Mouse (Mus musculus) embryonic fibroblast, embryonic 13.5 days (primary cell): Measurements from ENCODE around the gene Gm48552. TPM values are rescaled to one million over a fixed set of nuclear protein-coding genes. Genes with fewer than 3 reads are reported as not detected.

Source experiments
- H3K27ac ChIP-seq: 2 replicates; pipeline ENCODE4 v1.5.1; 2012; ENCODE audit warnings: low read length, control low read depth, inconsistent platforms; ENCODE audit not compliant: insufficient read depth
- H3K4me1 ChIP-seq: 2 replicates; pipeline ENCODE4 v1.6.1; 2011; ENCODE audit warnings: low read length; ENCODE audit not compliant: control insufficient read depth, insufficient read depth
- H3K4me3 ChIP-seq: 2 replicates; pipeline ENCODE4 v1.5.1; 2011; ENCODE audit warnings: mild to moderate bottlenecking, control low read depth, low read length; ENCODE audit not compliant: insufficient read depth
- CTCF ChIP-seq: IDR thresholded peaks from 2 replicates; pipeline ENCODE4 v1.5.1; 2011; ENCODE audit warnings: mild to moderate bottlenecking, control low read depth, low read length, moderate library complexity, borderline replicate concordance; ENCODE audit not compliant: insufficient read depth
- POLR2A ChIP-seq: IDR thresholded peaks from 2 replicates; pipeline ENCODE4 v1.6.1; 2011; ENCODE audit warnings: low read depth, mild to moderate bottlenecking, control low read depth, low read length, moderate library complexity
- polyA plus RNA-seq: library from polyadenylated mRNA; stranded (reverse); fragments of >200 nt; gene quantifications from 2 replicates; pipeline ENCODE4 v1.2.4, GENCODE M21; 2011; ENCODE audit warnings: low read depth; ENCODE audit not compliant: missing spikeins, insufficient read length

Gene Gm48552
- polyA plus RNA-seq, 1 experiment, result not detected

DNA sequence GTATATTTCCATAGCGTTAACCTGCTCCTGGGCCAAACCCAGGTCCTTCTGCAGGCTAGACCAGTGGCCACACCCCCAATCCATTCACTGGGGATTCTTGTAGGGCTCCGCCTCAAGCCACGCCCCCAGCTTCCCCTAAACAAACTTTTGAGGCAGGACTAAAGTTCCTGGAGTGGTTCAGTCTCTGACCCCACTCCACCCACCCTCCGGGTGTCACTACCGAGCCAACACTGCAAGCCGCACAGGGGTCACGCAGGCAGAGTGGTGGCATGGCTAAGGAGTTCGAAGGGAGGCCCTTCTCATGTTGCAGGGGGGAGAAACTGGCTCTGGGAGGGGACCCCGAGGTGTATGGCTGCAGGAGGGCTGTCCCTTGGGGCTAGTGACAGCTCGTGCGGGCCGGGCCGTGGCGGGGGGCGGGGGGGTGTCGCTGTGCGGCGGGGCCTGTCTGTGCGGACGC is 40.8 kb downstream of the Gm48552 start:
- TF ChIP-seq POLR2A (peak; percentile 77), CTCF (no peak)
- H3K4me1 ChIP-seq, result peaks cover 2% of the 10 kb centered on the region; the same call in 1 of the 2 replicates
- H3K27ac ChIP-seq, result peak overlapping the region; percentile 25; the same call in 1 of the 2 replicates
- peak overlapping the region; percentile 38 for H3K4me3 ChIP-seq

- Histone ChIP-seq H3K27ac (peak overlapping the region; percentile 25), H3K4me1 (peaks cover 2% of the 10 kb centered on the region; the same call in 1 of the 2 replicates), H3K4me3 (peak overlapping the region; percentile 53)
- no peak for TF ChIP-seq CTCF
Measured at GRCm38 (mm10) chr10:81430141-81430830, 41.5 kb downstream of the Gm48552 start.

DNA sequence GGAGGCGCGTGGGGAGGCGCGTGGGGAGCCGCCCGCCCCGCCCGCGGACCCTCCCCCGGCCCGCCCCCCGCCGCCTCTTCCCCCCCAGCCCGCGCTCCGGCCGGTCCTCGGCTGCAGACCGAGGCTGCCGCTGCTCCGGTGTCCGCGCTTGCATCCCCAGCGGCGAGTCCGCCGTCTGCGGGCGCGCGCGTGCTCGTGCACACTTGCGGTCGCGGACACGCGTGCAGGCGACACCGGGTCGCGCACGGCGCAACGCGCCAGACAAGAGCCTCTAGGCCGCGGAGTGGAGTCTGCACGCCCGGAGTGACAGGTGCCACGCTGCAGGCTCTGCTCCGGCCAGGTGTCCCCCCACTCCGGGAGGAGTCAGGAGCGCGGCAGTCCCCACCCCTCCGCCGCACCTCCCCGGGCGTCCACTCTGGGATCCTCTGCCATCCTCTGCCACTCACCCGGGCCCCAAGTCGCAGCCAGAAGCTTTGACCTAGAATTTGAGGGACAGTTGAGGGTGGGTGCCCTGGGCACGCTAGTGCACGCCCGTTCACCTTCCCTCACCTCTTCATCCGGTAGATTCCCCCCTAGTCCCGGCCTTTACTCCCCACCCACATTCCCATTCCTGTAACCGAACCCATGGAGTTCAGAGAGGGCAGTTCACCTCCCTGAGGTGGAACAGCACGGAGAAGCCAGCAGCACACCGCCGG is 42.2 kb downstream of the Gm48552 start:
- Histone ChIP-seq H3K4me1 (peaks cover 2% of the 10 kb centered on the region; the same call in 1 of the 2 replicates), H3K4me3 (peak overlapping the region; percentile 53), H3K27ac (no peak overlapping the region)
- no peak for TF ChIP-seq CTCF
- TF ChIP-seq POLR2A, result peak; percentile 54

GRCm38 (mm10) chr10:81431526-81432168 is 42.8 kb downstream of the Gm48552 start:
- no peak overlapping the region for H3K4me3 ChIP-seq
- H3K27ac ChIP-seq, result no peak overlapping the region
- peaks cover 2% of the 10 kb centered on the region; the same call in 1 of the 2 replicates for H3K4me1 ChIP-seq
- TF ChIP-seq CTCF (no peak), POLR2A (no peak)

DNA sequence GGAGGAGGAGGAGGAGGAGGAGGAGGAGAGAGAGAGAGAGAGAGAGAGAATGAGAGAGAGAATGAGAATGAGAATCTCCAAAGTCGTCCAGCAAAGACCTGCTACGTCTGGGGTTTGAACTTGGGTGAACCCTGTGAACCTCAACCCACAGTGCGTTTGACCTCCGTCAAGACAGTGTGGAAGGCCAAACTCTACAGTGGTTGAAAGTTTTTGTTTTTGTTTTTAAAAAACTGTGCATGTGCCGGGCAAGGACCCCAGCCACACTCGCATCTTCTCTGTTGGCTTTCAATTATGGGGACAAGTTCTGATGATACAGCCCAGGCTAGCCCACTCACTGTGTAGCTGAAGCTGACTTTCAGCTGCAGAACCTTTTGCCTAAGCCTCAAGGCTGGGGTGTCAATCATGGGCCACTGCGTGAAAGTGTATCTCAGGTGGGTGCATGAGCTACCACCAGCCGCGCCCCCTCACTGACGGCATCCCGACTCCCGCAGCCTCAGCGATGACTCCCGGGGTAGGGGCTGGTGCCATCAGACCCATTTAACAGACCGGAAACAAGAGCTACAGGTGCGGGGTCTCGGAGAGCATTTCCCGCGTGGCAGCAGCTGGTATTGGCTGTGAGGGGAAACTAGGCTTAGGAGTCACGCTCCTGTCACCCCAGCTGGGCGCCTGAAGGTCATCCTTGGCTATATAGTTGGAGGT is 43.5 kb downstream of the Gm48552 start:
- Histone ChIP-seq H3K27ac (no peak overlapping the region), H3K4me1 (peaks cover under 1% of the 10 kb centered on the region; the same call in 1 of the 2 replicates), H3K4me3 (no peak overlapping the region)
- TF ChIP-seq CTCF (no peak), POLR2A (no peak)

DNA sequence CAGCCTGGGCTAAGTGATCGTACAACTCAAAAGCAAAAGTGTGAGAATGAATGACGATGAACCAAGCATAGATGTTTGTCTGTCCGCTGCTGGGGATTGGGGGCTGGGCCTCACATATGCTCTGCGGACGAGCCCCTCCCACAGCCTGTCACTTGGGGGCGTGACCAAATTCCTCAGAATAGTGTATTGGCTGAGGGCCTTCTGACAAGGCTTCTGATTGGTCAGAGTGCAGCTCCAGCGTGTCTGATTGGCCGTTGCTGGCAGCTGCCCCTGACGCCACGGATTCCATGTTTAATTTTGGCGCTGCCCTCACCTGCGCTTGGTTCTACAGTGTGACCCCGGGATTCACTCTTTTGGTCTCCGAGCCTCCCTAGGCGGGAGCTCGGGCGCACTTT is 44.1 kb downstream of the Gm48552 start:
- Histone ChIP-seq H3K4me1 (no peaks in the 10 kb centered on the region), H3K27ac (no peak overlapping the region), H3K4me3 (no peak overlapping the region)
- no peak for TF ChIP-seq CTCF
- no peak for TF ChIP-seq POLR2A

DNA sequence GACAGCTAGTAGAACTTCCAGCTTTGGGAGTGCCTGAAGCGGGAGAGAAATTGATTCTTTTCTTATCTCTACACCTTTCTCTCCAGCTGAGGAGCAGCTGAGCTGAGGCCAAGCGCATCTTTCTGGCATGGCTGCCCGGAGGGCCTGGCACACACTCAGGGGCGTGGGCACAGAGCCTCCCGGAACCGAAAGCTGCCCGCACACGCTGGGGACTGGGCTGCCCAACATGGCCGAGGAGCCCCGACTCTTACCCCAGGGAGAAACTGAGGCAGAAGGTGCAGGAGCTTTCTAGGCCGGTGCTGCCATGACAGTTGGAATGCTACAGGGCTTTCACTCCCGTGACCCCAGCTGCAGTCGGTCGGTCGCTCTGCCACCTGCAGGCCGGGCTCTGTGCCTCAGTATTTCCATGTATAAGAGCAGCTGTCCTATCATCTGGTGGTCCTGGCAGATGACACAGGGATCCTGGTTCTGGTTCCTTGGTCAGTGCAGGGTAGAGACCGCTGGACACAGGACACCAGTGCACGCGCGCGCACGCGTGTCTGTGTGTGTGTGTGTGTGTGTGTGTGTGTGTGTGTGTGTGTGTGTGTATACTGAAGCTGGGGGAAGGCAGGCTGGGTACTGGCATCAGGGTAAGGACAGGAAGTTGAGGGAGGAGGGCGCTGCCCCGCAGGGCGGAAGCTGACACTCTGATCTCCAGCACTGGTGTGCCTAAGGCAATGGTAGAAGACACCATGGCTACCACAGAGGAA is 44.9 kb downstream of the Gm48552 start:
- no peak for TF ChIP-seq POLR2A
- no peak for TF ChIP-seq CTCF
- Histone ChIP-seq H3K27ac (no peak overlapping the region), H3K4me3 (no peak overlapping the region), H3K4me1 (no peaks in the 10 kb centered on the region)

GRCm38 (mm10) chr10:81434361-81435263 is 45.8 kb downstream of the Gm48552 start:
- Histone ChIP-seq H3K4me3 (no peak overlapping the region), H3K27ac (no peak overlapping the region)
- no peak for TF ChIP-seq CTCF
- no peak for TF ChIP-seq POLR2A

More at GRCm38 (mm10) chr10:81434361-81435263, 45.8 kb downstream of the Gm48552 start:
- H3K4me1 ChIP-seq, result no peaks in the 10 kb centered on the region
